Mouse (Mus musculus) G1E (cell line): Measurements from ENCODE around the gene Chadl.

Source experiments
- CTCF ChIP-seq: IDR thresholded peaks from 2 replicates; pipeline ENCODE4 v1.5.1; 2012; ENCODE audit warnings: low read depth, low read length, inconsistent platforms, mixed read lengths
- GATA1 ChIP-seq: IDR thresholded peaks from 2 replicates; pipeline ENCODE4 v1.6.1; 2012; ENCODE audit warnings: borderline replicate concordance, low read length, inconsistent platforms, mixed read lengths
- POLR2AphosphoS5 ChIP-seq: IDR thresholded peaks from 2 replicates; pipeline ENCODE4 v1.6.1; 2012; ENCODE audit warnings: low read depth, low read length, inconsistent platforms; ENCODE audit not compliant: insufficient replicate concordance

- TF ChIP-seq CTCF (no peak), GATA1 (no peak), POLR2AphosphoS5 (no peak)
These were observed 3.6 kb downstream of the Chadl start for GRCm38 (mm10) chr15:81693366-81693966.
